Mouse (Mus musculus) lung, adult 2 months (tissue): Measurements from ENCODE around the gene Hist1h4f. TPM values are rescaled to one million over a fixed set of nuclear protein-coding genes. Genes with fewer than 3 reads are reported as not detected.
A peak's percentile ranks its signal among the peaks of the same experiment; 100 is the strongest.
"Not testable (repeated sequence)": the region's sequence is repeated elsewhere in the genome, so short reads cannot be mapped to it uniquely, and the experiment has no call there.

Source experiments
- DNase-seq: peaks from one replicate; pipeline ENCODE4 v3.0.0; 2022
- H3K4me1 ChIP-seq: fragments of 200-500 bp; 2 replicates; pipeline ENCODE4 v1.6.1; 2011; ENCODE audit warnings: low read length; ENCODE audit not compliant: control insufficient read depth, insufficient read depth
- H3K4me3 ChIP-seq: fragments of 200-500 bp; replicated peaks from 2 replicates; pipeline ENCODE3; 2011; ENCODE audit warnings: low read depth, mild to moderate bottlenecking, control low read depth, low read length; ENCODE audit errors: extremely low read depth
- CTCF ChIP-seq: fragments of 200-500 bp; IDR thresholded peaks from 2 replicates; pipeline ENCODE4 v1.5.1; 2011; ENCODE audit warnings: mild to moderate bottlenecking, low read length, control low read depth; ENCODE audit not compliant: insufficient read depth
- POLR2A ChIP-seq: fragments of 200-500 bp; IDR thresholded peaks from 2 replicates; pipeline ENCODE4 v1.6.1; 2011; ENCODE audit warnings: low read depth, mild to moderate bottlenecking, control low read depth, low read length, borderline replicate concordance; ENCODE audit errors: extremely low read depth
- WGBS: fragments of 180-500 bp; shearing (Covaris S2); methylation state at CpG from one replicate; pipeline ENCODE4 v1.1.7; 2018; 5-methylcytosine and 5-hydroxymethylcytosine counted together
- polyA plus RNA-seq: library from polyadenylated mRNA; depleted of rRNA; stranded (reverse); fragments of >200 nt; gene quantifications from 2 replicates; pipeline ENCODE4 v1.2.3, GENCODE M21; 2012

Gene Hist1h4f
- polyA plus RNA-seq, 1 experiment: 1.4 TPM

DNA sequence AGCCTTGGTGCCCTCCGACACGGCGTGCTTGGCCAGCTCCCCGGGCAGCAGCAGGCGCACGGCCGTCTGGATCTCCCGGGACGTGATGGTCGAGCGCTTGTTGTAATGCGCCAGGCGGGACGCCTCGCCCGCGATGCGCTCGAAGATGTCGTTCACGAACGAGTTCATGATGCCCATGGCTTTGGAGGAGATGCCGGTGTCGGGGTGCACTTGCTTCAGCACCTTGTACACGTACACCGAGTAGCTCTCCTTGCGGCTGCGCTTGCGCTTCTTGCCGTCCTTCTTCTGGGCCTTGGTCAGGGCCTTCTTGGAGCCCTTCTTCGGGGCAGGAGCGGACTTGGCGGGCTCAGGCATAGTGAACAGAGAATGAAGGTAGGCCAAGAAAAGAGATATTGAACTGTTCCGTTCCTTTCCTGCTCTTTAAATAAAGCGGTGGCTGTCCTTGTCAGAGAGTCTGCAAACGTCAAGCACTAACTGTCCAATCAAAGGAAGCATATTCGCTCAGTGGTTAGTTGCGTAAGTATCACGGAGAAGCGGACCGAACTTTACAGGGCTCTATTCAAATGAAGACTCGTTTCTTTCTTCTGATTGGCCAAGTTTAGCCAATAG is 8.3 kb downstream of the Hist1h4f start, which contains the start of gene Hist1h2bh:
Hist1h2bh (minus strand) TSS at position 394 of the 609 bp plus-strand sequence.
- H3K4me1 ChIP-seq: not testable (repeated sequence)
- TF ChIP-seq POLR2A: peak; percentile 35; the same call in 1 of the 2 replicates
- H3K4me3 ChIP-seq: peak within 1 kb of the TSS; percentile 71
- peak; percentile 67 for DNase-seq
- WGBS: under 1% methylated on average over 36 of the region's 42 CpGs

DNA sequence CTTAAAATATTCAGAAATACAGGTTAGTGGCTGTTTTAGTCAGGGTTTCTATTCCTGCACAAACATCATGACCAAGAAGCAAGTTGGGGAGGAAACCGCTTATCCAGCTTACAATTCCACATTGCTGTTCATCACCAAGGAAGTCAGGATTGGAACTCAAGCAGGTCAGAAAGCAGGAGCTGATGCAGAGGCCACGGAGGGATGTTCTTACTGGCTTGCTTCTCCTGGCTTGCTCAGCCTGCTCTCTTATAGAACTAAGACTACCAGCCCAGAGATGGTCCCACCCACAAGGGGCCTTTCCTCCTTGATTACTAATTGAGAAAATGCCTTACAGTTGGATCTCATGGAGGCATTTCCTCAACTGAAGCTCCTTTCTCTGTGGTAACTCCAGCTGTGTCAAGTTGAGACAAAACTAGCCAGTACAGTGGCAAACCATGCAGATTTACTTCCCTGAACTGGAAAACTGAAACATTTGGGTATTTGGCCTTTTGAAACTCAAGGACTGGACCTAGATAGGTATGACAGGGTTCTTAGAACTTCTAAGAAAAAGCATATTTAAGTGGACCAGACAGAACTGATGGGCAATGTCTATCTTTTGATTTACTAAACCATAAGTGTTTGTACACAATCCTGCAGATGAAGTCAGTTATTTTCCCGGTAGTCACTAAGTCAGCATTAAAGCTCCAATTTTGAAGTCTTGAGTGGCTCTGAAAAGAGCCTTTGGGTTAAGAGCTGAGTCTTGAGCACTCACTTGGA is 9.0 kb downstream of the Hist1h4f start:
- H3K4me1 ChIP-seq, DNase-seq: not testable (repeated sequence)
- H3K4me3 ChIP-seq: peak overlapping the region; percentile 41
- WGBS: 14% methylated on average over 3 of the region's 3 CpGs

DNA sequence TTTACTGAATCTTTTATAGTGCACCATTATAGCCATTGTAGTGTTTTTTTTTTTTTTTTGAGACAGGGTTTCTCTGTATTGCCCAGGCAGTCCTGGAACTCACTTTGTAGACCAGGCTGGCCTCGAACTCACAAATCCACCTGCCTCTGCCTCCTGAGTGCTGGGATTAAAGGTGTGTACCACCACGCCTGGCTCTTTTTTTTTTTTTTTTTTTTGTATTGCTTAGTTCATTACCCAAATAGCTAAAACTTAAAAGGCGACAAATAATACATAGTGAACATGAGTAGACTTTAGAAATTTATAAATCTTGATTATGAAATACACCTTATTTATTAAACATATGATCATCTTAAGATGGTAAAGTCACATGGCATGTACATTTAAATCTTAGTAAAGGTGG is 10.0 kb downstream of the Hist1h4f start:
- no peak for DNase-seq
- H3K4me1 ChIP-seq: peaks cover 2% of the 10 kb centered on the region; the same call in 1 of the 2 replicates
- 88% methylated on average over 3 of the region's 3 CpGs for WGBS
- TF ChIP-seq CTCF (no peak), POLR2A (no peak)
- no peak overlapping the region for H3K4me3 ChIP-seq

DNA sequence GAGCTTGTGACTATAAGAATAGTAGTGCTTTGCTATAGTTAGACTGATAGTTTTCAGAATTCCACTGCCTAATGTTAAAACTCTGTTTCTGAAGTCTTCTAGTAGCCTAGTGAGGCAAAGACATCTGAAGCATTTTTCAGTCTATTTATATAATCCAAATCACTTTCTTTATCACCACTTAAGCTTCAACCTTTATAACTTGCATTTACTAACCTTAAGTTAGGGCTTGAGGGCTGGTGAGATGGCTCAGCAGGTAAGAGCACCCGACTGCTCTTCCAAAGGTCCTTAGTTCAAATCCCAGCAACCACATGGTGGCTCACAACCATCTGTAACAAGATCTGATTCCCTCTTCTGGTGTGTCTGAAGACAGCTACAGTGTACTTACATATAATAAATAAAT is 11.6 kb downstream of the Hist1h4f start:
- WGBS: 58% methylated on average over 1 of the region's 1 CpGs
- not testable (repeated sequence) for H3K4me1 ChIP-seq, DNase-seq, H3K4me3 ChIP-seq

DNA sequence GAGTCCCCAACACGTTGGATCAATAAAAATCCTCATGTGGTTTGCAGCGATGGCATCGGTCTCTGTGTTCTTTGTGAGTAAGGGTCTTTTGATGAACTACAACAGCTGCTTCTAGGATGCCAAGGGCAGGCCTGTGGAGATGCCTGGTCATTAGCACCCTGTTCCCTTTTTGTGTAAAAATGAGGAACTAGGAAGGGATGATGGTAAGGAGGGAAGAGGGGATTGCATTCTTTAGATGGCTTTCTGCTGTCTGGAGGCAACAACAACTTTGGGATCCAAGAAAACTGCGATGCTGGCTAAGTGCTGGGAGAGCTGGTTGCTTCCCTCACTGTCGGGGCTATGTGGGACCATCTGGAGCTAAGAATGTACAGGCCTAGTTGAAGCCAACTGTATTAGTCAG is 13.2 kb downstream of the Hist1h4f start:
- no peak overlapping the region for H3K4me3 ChIP-seq
- TF ChIP-seq CTCF (no peak), POLR2A (no peak)
- 81% methylated on average over 5 of the region's 5 CpGs for WGBS
- peaks cover 2% of the 10 kb centered on the region; the same call in 1 of the 2 replicates for H3K4me1 ChIP-seq
- DNase-seq: no peak

DNA sequence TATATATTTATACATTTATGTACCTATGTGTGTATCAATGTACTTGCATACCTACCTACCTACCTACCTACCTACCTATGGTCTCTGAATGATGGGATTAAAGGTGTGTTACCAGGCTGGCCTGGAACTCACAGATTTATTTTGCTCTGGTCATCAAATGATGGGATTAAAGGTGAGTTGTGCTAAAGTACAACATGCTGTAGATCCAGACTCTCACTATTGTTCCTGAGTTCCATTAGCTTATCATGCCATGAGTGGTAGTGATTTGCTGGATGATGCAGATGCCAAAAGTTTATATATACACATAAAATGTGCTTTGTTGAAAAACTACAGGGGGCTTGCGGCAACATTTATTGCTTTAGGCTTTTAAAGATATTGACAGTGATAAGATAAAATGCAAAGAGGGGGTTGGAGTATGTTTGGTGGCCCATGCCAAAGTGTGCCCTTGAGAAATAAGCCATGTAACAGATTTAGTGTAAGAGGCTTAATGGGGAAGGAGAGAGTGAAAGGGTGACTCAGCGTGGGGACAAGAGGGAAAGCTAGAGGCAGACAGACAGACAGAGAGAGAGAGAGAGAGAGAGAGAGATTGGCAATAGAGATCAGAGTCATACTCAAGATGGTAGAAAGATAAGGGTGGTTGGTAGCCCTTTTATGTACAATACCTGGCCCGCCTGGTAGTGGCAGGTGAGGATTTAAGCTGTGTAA is 14.3 kb downstream of the Hist1h4f start:
- TF ChIP-seq POLR2A: no peak
- TF ChIP-seq CTCF: no peak
- Histone ChIP-seq H3K4me3 (no peak overlapping the region), H3K4me1 (peaks cover 2% of the 10 kb centered on the region; the same call in 1 of the 2 replicates)
- DNase-seq: no peak
- WGBS: 64% methylated on average over 3 of the region's 3 CpGs

DNA sequence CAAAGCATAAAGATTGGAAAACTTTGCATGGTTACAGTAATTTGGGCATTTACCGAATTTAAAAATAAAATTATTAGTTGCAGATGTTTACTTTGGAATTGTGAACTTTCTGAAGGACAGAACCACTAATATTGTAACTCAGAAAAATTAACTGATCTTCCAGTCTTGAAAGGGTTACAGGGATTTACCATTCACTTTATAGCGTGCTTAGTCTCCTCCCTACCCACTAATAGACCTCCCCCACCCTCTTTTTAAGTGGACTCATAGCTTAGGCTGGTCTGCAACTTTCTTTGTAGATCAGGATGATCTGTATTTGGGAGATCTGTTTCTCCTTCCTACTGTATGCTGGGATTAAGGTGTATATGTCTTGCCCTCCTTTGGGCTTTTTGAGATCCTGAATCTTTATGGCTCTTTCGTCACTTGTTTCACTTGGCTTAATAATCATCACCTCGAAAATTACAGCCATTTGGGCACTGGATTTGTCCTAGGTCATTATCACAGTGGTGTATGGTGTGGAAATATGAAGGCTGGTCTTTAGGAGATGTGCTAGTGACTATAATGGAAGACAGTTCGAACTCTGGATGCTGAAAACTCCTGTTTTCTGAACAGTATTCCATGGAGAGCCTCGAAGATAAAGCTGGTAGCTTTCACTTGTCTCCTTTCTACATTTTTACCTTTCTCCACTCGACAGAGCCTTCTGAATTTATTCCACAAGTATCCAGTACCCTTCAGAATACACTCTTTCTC is 15.2 kb downstream of the Hist1h4f start:
- TF ChIP-seq POLR2A (no peak), CTCF (no peak)
- DNase-seq: no peak
- WGBS: 17% methylated on average over 7 of the region's 7 CpGs
- Histone ChIP-seq H3K4me3 (no peak overlapping the region), H3K4me1 (peaks cover 2% of the 10 kb centered on the region; the same call in 1 of the 2 replicates)

DNA sequence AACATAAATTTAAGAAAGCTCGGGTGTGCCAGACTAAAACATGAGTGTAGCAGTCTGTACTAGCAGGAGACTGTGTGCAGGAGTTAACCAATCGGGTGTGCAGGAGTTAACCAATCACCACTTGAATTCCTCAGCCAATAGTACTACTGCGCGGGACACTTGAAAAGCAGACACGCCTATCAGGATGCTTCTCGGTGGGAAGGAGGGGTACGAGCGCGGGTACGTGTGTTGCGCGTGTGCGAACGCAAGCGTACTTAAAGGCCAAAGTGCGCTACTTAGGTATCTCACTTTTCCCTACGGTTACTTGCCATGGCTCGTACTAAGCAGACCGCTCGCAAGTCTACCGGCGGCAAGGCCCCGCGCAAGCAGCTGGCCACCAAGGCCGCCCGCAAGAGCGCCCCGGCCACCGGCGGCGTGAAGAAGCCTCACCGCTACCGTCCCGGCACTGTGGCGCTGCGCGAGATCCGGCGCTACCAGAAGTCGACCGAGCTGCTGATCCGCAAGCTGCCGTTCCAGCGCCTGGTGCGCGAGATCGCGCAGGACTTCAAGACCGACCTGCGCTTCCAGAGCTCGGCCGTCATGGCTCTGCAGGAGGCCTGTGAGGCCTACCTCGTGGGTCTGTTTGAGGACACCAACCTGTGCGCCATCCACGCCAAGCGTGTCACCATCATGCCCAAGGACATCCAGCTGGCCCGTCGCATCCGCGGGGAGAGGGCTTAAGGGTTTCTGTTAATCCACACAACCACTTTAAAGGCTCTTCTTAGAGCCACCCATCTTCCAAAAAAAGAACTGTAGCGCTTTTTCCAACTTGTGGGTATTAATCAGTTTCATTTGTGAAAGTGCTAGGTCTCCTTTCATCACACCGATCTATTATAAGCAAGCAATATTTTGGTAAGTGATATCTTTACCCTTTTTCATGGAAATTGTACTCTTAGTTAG is 16.0 kb downstream of the Hist1h4f start, which contains the start of gene Hist1h3g:
Hist1h3g (plus strand) TSS at position 286 of the 939 bp plus-strand sequence.
- peak within 1 kb of the TSS; percentile 59 for H3K4me3 ChIP-seq
- WGBS: 1% methylated on average over 49 of the region's 62 CpGs
- not testable (repeated sequence) for H3K4me1 ChIP-seq
- peak; percentile 78 for DNase-seq
